Mouse (Mus musculus) liver, embryonic 11.5 days (tissue): ENCODE measurements around the gene Ccl4. TPM values are rescaled to one million over a fixed set of nuclear protein-coding genes. Genes with fewer than 3 reads are reported as not detected.

Experiments
- ATAC-seq: fragments of 200-750 bp; cut with Nextera tagmentation; replicated peaks from 2 replicates; pipeline ENCODE4 v1.8.0; 2017; ENCODE audit warnings: moderate number of reproducible peaks, mild to moderate bottlenecking, moderate TSS enrichment, moderate library complexity; ENCODE audit not compliant: low FRiP score
- DNase-seq: peaks from one replicate; pipeline ENCODE4 v3.0.0-alpha.2; 2017; ENCODE audit warnings: low spot score
- H3K27ac ChIP-seq: fragments of 300-500 bp; sonication (generic); 2 replicates; pipeline ENCODE4 v1.5.1; 2014; ENCODE audit warnings: mild to moderate bottlenecking, low read depth, low read length, control low read depth
- H3K27me3 ChIP-seq: fragments of 300-500 bp; sonication (generic); replicated peaks from 2 replicates; pipeline ENCODE4 v1.6.1; 2014; ENCODE audit warnings: low read length, mixed read lengths; ENCODE audit not compliant: control insufficient read depth, insufficient read depth
- H3K36me3 ChIP-seq: fragments of 300-500 bp; sonication (generic); 2 replicates; pipeline ENCODE4 v1.6.1; 2014; ENCODE audit warnings: mild to moderate bottlenecking, low read length, moderate library complexity, mixed read lengths; ENCODE audit not compliant: control insufficient read depth, insufficient read depth
- H3K4me1 ChIP-seq: fragments of 300-500 bp; sonication (generic); replicated peaks from 2 replicates; pipeline ENCODE4 v1.6.1; 2014; ENCODE audit warnings: low read length, mixed read lengths; ENCODE audit not compliant: control insufficient read depth, insufficient read depth
- H3K4me2 ChIP-seq: fragments of 300-500 bp; sonication (generic); 2 replicates; pipeline ENCODE4 v1.6.1; 2014; ENCODE audit warnings: mild to moderate bottlenecking, control low read depth, moderate library complexity
- H3K4me3 ChIP-seq: fragments of 300-500 bp; sonication (generic); 2 replicates; pipeline ENCODE4 v1.5.1; 2014; ENCODE audit warnings: low read depth, low read length, control low read depth
- H3K9ac ChIP-seq: fragments of 300-500 bp; sonication (generic); 2 replicates; pipeline ENCODE4 v1.6.1; 2014; ENCODE audit warnings: low read depth, low read length, control low read depth
- H3K9me3 ChIP-seq: fragments of 300-500 bp; sonication (generic); 2 replicates; pipeline ENCODE4 v1.6.1; 2016; ENCODE audit warnings: low read length, inconsistent platforms, mixed read lengths; ENCODE audit not compliant: control insufficient read depth
- WGBS: fragments of 180-500 bp; shearing (Covaris S2); extraction: QIAGEN DNeasy Blood & Tissue Kit; methylation state at CpG from one replicate; pipeline ENCODE4 v1.1.7; 2014; 5-methylcytosine and 5-hydroxymethylcytosine counted together
- polyA plus RNA-seq: library from polyadenylated mRNA; unstranded; fragments of >200 nt; fragmentation: Nextera tagmentation; extraction: Ambion mirVana; gene quantifications from 2 replicates; pipeline ENCODE4 v1.2.1, GENCODE M21; 2014

The Ccl4 gene
- polyA plus RNA-seq, 1 experiment from 2014 or later = 1.1 TPM

DNA sequence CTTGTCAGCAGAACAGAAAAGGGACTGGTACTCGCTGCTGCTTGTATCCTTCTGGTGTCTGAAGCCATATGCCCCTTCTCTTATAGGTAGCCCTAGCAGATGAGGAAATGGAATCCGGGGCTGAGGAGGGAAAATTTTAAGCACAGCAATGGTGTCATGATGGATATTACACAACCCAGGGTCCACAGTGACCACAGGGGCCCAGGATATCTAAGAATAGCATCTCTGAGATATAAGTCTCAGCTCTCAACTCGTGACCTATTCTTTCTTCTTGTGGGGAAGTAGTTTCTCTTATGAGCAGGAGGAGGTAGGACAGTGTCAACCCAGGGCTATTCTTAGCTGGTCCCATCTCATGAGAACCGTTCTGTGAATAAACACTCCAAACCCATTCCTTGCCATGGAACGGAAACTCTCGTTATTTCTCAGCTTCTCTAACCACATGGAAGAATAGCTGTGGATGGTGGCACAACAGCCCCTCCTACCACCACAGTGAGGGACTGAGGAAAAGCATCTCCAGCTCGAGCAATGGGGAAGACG lies 13.0 kb upstream of the Ccl4 start, which contains the start of gene Ccl3:
TSS of gene Ccl3 (minus strand) at position 51 of the 537 bp plus-strand sequence.
- Histone ChIP-seq H3K36me3 (no peaks in the 10 kb centered on the region), H3K9ac (no peak within 1 kb of the TSS), H3K4me3 (no peak within 1 kb of the TSS), H3K27ac (no peak within 1 kb of the TSS), H3K4me1 (no peaks in the 10 kb centered on the region), H3K4me2 (no peak within 1 kb of the TSS), H3K9me3 (no peaks in the 10 kb centered on the region), H3K27me3 (no peaks in the 10 kb centered on the region)
- DNase-seq = no peak
- ATAC-seq = no peak
- WGBS = 51% methylated on average over 8 of the region's 8 CpGs

DNA sequence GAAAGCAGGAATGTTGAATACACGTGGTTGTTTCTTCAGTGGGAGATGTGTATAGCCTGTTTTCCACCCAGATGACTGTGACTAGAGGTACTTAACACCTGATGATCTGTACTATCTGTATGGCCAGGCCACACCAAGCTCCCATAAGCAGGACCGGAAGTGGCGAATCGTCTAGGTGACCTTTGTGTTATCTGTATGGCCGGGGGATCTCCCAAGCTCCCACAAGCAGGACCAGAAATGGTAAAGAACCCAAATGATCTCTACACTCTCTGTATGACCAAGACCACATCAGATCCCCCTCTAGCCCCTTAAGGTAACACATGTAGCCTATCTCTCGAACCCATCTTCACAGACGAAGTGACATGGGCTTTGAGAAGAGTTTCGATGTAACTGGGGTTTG lies 7.8 kb upstream of the Ccl4 start:
- WGBS = 79% methylated on average over 8 of the region's 8 CpGs
- ATAC-seq = no peak
- DNase-seq = no peak
- H3K9ac ChIP-seq = no peak overlapping the region
- no peak overlapping the region for H3K4me2 ChIP-seq
- no peak overlapping the region for H3K4me3 ChIP-seq
- H3K27me3 ChIP-seq = no peaks in the 10 kb centered on the region
- H3K4me1 ChIP-seq = no peaks in the 10 kb centered on the region
- H3K27ac ChIP-seq = no peak overlapping the region
- no peaks in the 10 kb centered on the region for H3K9me3 ChIP-seq
- H3K36me3 ChIP-seq = no peaks in the 10 kb centered on the region

DNA sequence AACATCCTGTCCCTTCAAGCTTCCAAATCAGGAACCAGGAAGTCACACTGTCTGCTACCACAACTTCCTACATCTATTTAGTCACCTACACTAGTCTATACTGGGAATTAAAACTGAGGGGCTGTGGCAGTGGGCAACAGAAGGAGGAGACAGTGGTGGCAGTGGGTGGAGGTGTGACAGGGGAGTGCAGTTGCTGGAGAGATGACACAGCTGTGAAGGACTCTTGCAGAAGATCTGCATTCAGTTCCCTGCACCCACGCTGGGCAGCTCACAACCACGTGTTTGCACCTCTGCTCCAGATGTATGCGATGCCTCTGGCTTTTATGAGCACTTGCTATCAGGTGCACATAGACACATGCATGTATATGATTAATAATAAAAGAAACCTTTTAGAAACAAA lies 4.9 kb upstream of the Ccl4 start:
- Histone ChIP-seq H3K27ac (no peak overlapping the region), H3K4me3 (no peak overlapping the region), H3K36me3 (no peaks in the 10 kb centered on the region), H3K9me3 (no peaks in the 10 kb centered on the region), H3K9ac (no peak overlapping the region), H3K4me1 (no peaks in the 10 kb centered on the region), H3K4me2 (no peak overlapping the region), H3K27me3 (no peaks in the 10 kb centered on the region)
- no peak for DNase-seq
- WGBS = 65% methylated on average over 3 of the region's 3 CpGs
- ATAC-seq = no peak

DNA sequence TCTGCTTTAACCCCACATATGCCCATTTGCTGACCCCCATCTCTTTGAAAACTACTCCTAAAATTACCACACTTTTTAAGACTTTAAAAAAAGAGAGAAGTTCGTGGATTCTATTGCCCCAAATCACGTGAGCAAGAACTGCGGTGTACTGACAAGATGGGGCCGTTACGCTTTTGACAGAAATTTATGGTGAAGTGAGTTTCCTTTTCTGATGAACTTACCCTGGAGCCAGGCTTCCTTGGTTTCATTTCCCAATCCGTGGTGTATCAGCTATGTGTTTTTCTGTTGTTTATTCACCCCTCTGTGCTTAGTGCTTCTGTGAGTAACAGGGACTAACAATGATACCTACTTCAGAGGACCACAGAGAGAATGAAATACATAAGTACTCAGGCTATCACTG lies 3.6 kb upstream of the Ccl4 start:
- no peak for ATAC-seq
- no peak for DNase-seq
- no peak overlapping the region for H3K4me2 ChIP-seq

DNA sequence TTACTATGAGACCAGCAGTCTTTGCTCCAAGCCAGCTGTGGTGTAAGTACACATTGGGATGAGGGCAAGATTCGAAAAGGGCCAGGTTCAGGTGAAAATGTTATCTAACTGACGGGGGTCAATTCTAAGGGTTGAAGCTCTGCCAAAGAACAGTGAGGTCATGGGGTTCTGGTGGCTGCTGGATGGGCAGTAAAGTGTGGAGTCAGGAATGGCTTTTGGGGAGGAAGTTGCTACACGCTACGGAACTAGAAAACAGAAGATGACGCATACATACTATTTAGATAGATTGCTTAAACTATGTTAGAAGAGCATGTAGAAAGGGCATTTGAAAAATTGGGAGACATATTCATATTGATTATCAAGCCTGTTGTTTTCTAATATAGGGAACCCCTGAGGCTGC lies 1.1 kb downstream of the Ccl4 start:
- H3K9me3 ChIP-seq = no peaks in the 10 kb centered on the region
- H3K9ac ChIP-seq = no peak overlapping the region
- 61% methylated on average over 5 of the region's 5 CpGs for WGBS
- H3K27me3 ChIP-seq = no peaks in the 10 kb centered on the region
- no peak overlapping the region for H3K27ac ChIP-seq
- H3K4me1 ChIP-seq = no peaks in the 10 kb centered on the region
- no peaks in the 10 kb centered on the region for H3K36me3 ChIP-seq
- no peak overlapping the region for H3K4me2 ChIP-seq
- ATAC-seq (no peak), DNase-seq (no peak)
- no peak overlapping the region for H3K4me3 ChIP-seq

More for the DNA sequence above, 3.6 kb upstream of the Ccl4 start:
- WGBS = 61% methylated on average over 6 of the region's 6 CpGs
- Histone ChIP-seq H3K4me3 (no peak overlapping the region), H3K27me3 (no peaks in the 10 kb centered on the region), H3K36me3 (no peaks in the 10 kb centered on the region), H3K9ac (no peak overlapping the region), H3K9me3 (no peaks in the 10 kb centered on the region), H3K27ac (no peak overlapping the region), H3K4me1 (no peaks in the 10 kb centered on the region)

DNA sequence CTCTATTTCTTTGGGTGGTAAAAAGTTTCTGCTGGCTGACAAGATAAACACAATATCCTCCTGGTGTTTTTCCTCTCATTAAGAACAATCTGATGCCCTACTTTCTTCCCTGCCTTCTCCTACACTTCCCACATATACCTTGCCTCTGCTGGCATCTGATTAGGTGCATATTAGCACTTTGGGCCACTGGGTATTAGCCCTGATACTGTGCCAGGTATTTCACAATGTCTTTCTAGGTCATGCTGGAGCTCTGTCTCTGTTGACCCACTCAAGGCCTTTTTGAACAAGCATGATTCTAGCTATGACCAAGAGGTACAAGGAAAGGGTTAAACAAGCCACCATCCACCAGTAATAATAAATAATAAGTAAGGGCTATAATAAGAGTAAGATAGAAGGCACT lies 9.4 kb downstream of the Ccl4 start:
- no peaks in the 10 kb centered on the region for H3K27me3 ChIP-seq
- H3K36me3 ChIP-seq = no peaks in the 10 kb centered on the region
- no peaks in the 10 kb centered on the region for H3K9me3 ChIP-seq
- H3K4me1 ChIP-seq = no peaks in the 10 kb centered on the region
- no peak overlapping the region for H3K27ac ChIP-seq
- H3K4me2 ChIP-seq = no peak overlapping the region
- no peak for ATAC-seq
- no peak overlapping the region for H3K9ac ChIP-seq
- no peak overlapping the region for H3K4me3 ChIP-seq
- no peak for DNase-seq

DNA sequence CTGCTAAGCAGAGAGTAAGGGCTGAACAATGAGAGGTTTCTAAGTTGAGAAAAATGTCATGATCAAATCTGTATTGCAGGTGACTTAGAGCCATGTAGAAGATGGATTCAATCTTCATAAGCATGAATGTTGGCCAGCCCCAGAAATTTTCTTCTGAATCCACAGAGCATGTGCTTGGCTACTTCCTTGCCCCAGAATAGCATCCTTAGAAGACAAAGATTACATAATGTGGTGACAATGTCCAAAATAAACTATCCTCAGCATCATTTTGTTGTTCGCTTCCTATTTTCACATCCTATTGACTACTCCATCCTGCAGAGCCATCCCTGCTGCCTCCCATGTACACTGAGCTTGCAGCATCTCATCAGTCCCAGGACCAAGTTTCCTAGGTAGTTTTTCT lies 13.3 kb downstream of the Ccl4 start:
- no peak for DNase-seq
- Histone ChIP-seq H3K27ac (no peak overlapping the region), H3K27me3 (no peaks in the 10 kb centered on the region), H3K9me3 (no peaks in the 10 kb centered on the region), H3K4me3 (no peak overlapping the region), H3K4me2 (no peak overlapping the region), H3K4me1 (no peaks in the 10 kb centered on the region), H3K36me3 (no peaks in the 10 kb centered on the region), H3K9ac (no peak overlapping the region)
- ATAC-seq = no peak
- 86% methylated on average over 1 of the region's 1 CpGs for WGBS

DNA sequence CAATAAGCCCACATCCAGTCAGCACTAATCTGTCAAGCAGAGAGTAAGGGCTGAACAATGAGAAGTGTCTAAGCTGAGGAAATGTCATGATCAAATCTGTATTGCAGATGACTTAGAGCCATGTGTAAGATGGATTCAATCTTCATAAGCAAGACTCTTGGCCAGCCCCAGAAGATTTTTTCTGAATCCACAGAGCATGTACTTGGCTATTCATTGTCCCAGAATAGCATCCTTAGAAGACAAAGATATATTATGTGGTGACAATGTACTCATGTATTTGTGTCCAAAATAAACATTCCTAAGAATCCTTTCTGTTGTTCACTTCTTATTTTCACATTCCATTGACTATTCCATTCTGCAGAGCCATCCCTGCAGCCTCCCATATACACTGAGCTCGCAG lies 27.5 kb downstream of the Ccl4 start:
- 76% methylated on average over 1 of the region's 1 CpGs for WGBS
- Histone ChIP-seq H3K4me2 (no peak overlapping the region), H3K27ac (no peak overlapping the region), H3K36me3 (no peaks in the 10 kb centered on the region), H3K4me3 (no peak overlapping the region), H3K9ac (no peak overlapping the region), H3K4me1 (no peaks in the 10 kb centered on the region), H3K27me3 (0 out of 2 replicates have a peak, but pooled peaks cover under 1% of the 10 kb centered on the region), H3K9me3 (no peaks in the 10 kb centered on the region)
- no peak for DNase-seq
- no peak for ATAC-seq

DNA sequence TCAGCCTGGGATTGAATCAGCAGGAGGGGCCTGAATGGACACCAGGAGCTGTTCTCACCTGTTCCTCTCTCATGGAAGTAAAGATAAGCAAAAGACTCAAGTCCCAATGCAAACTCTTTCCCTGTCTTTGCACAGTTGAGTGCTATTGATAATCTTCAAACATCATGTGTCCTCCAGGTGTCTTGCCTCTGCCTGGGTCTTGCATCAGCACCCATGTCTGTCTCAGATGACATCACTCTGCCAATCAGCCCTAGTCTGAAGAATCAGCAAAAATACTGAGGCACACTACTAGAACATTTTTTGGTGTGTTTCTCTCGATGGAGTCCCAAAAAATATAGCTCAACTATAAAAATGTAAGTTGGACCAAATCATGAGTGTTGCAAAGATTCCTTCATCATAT lies 29.6 kb downstream of the Ccl4 start:
- Histone ChIP-seq H3K27ac (no peak overlapping the region), H3K4me1 (no peaks in the 10 kb centered on the region), H3K4me3 (no peak overlapping the region), H3K36me3 (no peaks in the 10 kb centered on the region), H3K9ac (no peak overlapping the region), H3K27me3 (0 out of 2 replicates have a peak, but pooled peaks cover 2% of the 10 kb centered on the region), H3K9me3 (no peaks in the 10 kb centered on the region), H3K4me2 (no peak overlapping the region)
- no peak for ATAC-seq
- 49% methylated on average over 1 of the region's 1 CpGs for WGBS
- no peak for DNase-seq
